Mouse (Mus musculus) testis, postnatal 10 days (tissue): ENCODE measurements around the gene Xpr1.
A peak's percentile ranks its signal among the peaks of the same experiment; 100 is the strongest.

Experiments used
- DNase-seq: peaks from one replicate; pipeline ENCODE4 v3.0.0; 2021; ENCODE audit warnings: low spot score

The Xpr1 gene

GRCm38 (mm10) chr1:155251596-155251995 is 165.6 kb downstream of the Xpr1 start:
- DNase-seq: peak; percentile 32

DNA sequence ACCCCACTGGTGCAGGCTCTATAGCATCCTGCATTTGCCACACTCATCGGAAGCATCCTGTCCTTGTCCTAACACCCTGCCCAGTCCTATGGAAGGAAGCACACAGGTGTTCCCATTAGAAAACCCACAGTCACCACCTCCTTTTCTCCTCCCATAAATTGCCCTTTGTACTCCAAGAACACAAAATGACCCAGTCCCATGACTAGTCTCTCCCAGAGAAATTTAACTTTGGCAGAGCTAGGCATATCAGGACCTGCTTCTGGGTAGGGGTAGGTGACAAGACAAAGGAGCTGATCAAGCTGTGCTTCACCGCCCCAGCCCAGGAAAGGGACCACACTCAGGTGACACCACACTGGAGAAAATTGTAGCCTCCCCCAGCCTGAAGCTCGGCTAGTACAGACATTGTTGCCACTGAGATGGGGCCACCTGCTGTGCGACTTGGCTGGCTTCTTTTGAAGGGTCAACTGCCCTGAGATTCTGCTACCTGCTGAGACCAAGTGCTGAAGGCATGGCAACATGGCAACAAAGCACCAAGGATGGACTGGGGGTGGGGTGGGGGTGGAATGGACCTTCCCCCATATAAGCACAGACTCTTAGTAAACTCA is 166.6 kb downstream of the Xpr1 start:
- DNase-seq: peak; percentile 35

- DNase-seq: peak; percentile 29
Measured at GRCm38 (mm10) chr1:155249896-155250295, 167.3 kb downstream of the Xpr1 start.

GRCm38 (mm10) chr1:155248041-155248440 is 169.2 kb downstream of the Xpr1 start:
- DNase-seq: peak; percentile 32

DNA sequence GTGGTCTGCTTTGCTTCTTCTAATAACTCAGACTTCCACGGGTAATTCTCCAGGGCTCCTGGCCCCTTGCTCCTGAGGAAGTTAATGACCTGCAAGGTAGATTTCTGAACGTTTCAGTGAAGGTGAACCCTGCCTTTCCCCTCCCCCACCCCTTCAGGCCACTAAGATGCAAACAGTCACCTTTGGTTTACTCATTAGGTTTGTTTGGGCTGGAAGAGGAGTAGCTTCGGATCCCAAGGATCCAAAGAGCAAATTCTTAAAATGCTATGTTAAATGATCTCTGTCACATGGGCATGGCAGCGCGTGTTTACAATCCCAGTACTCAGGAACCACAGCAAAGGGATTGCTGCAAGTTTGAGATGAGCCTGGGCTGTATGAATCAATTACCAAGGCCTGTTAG is 169.8 kb downstream of the Xpr1 start:
- DNase-seq: no peak

DNA sequence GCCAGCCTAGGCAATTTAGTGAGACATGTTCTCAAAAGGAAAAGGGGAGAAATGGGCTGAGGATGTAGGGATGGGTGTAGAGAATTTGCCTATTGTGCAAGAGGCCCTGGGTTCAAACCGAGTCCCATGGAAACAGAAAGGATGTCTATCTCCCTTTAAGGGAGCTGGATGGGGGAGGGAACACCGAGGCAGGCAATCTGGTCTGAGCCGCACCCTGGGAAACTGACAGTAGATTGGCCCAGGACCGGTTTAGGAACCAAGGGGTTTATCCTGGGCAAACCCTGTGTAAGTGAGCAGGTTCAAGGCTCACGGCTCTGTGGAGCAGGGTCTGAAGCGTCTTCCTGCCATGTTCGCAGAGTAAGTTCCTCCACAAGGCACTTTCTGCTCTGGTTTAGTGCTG is 171.7 kb downstream of the Xpr1 start:
- DNase-seq: peak; percentile 41

GRCm38 (mm10) chr1:155244771-155245211 is 172.4 kb downstream of the Xpr1 start:
- no peak for DNase-seq

DNA sequence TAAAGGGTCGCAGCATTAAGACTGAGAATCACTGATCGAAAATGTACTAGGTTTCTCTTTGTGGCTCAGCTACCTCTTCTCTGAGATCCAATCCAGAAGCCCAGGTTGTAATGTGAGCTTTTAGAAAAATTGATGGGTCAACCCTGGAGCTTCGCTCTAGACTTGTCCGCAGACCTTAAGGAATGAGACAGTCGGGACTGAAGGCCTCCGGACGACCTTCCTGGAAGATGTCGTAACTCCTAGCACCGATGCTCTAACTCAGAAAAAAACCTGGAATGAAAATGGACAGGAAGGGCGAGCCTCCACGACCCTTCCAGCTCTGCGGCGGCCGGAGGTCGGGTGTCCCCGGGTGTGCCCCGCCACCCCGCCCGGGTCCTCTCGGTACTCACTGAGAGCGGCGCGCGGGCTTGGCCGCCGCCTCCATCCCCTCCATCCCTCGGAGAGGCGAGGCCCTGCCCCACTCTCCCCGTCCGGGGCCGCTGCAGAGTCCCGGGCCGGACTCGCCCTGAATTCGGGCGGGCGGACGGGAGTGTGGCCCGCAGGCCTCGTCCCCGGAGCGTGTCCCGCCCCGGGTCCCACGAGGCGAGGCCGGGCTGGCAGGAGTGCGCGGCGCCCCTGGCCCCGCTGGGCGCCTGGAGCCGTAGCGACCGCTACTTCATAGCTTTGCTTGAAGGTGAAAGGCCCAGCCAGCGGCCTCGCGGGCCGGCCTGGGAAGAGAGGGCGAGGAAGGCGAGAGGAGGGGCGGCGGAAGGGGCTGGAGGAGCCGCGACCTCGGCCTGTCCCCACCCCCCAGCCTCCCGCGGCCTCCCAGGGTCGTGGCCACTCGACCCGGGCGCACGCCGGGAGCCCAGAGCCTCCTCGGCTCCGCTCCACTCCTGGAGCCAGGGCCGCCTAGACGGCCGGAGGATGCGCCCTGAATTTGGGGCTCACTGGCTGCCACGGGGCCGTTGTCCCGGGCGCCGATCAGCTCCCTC is 173.1 kb downstream of the Xpr1 start, which contains the start of gene BC034090:
TSS of gene BC034090 (minus strand) at position 648 of the 974 bp plus-strand sequence.
- peak; percentile 79 for DNase-seq

DNA sequence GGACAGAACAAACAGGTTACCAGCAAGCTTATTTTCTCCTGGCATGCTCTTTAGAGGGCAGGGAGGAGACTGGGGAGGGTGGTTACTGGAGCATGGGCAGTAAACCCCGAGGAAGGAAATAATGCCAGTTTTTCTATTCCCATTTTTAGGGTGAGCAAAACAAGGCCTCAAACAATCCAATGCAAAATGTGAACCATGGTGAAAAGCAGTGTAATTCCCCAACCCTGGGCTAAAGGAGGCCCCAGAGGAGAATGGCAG is 174.8 kb downstream of the Xpr1 start:
- DNase-seq: no peak

GRCm38 (mm10) chr1:155241701-155242487 is 175.3 kb downstream of the Xpr1 start:
- peak; percentile 57 for DNase-seq

DNA sequence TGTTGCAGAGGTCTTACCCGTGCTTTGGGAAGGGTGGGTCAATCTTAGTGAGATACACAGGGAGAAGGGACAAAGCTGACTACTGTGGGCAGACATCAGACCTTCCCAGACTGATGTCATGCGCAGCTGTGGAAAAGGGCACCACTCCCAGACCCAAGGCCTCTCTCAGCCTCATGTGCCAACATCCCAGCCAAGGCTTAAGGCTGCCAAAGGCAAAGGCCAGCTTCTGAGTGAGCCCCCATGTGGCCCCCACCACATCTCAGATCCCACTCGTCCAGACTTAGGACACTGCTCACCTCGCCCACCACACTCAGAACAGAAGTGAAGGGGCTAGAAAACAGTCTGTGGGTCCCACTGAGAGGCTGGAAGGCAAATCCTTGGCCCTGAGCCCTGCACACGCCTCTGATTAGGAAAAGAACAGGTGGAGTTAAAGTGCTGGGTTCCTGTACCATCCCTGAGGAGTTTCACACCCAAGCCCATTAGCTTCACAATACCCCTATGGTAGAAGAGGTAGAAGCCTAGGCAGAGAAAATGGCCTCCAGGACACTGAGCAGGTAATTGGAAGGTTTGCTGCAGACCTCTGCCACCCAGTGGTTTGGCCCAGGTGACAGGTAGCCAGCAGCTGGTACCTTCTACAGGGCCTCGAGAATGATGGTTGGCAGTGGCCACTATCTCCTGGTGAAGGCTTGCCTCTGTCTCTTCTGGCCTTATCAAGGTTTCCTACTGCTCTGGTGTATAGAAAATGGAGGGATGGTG is 177.1 kb downstream of the Xpr1 start:
- no peak for DNase-seq

DNA sequence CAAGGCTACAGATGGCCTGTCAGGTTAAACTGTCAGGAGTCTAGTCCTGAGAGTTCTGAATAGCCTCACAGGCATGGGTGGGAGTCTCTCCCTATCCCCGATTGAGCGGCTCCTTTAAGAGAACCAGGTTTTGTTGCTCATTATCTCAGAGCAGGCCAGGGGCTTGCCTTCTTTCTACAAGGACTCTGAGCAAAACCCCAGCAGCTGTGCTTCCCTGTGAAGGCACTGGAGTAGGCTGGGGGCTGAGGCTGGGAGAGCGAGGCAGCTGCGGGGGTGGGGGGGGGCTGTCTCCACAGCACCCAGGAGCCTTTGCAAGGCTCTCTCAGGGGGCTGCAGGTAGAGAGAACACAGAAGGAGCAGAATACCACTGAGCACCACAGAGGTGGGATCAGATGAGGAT is 178.0 kb downstream of the Xpr1 start:
- DNase-seq: no peak

GRCm38 (mm10) chr1:155238126-155238525 is 179.1 kb downstream of the Xpr1 start:
- no peak for DNase-seq

GRCm38 (mm10) chr1:155237390-155237789 is 179.8 kb downstream of the Xpr1 start:
- no peak for DNase-seq

- peak; percentile 49 for DNase-seq
Measured at GRCm38 (mm10) chr1:155236306-155237024, 180.8 kb downstream of the Xpr1 start.

GRCm38 (mm10) chr1:155235641-155236040 is 181.6 kb downstream of the Xpr1 start:
- DNase-seq: no peak

DNA sequence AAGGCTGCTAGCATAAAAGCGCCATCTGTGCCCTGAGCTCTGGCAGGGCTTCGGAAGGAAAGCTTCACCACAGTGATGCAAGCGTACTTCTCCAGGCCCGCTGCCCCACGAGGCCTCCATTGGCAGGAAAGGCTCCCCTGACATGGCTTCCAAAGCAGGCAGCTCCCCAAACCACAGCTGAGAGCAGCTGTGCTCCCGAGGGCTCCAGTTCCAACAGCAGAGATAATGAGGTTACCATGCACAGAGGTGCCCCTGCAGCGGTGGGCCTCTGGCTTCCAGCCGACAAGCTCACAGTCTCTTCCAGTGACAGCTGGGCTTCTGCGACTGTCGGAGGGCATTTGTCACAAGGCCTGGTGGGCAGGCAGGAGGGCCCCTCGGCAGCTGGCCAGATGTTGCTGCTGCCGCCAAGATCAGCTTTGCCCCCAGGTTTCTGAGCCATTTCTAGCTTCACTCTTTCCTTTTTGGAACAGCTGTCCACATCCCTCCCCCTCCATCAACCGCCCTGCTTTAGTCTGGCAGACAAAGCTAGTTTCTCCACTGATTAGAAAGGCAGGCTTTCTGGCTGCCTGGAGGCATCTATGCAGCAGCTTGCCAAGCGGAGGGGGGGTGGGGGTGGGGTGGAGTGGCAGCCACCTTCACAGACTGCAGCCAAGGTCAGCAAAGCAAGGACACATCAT is 183.1 kb downstream of the Xpr1 start:
- peak; percentile 77 for DNase-seq

- DNase-seq: no peak
Measured at GRCm38 (mm10) chr1:155233378-155233777, 183.8 kb downstream of the Xpr1 start.

- no peak for DNase-seq
Measured at GRCm38 (mm10) chr1:155232786-155233185, 184.4 kb downstream of the Xpr1 start.

DNA sequence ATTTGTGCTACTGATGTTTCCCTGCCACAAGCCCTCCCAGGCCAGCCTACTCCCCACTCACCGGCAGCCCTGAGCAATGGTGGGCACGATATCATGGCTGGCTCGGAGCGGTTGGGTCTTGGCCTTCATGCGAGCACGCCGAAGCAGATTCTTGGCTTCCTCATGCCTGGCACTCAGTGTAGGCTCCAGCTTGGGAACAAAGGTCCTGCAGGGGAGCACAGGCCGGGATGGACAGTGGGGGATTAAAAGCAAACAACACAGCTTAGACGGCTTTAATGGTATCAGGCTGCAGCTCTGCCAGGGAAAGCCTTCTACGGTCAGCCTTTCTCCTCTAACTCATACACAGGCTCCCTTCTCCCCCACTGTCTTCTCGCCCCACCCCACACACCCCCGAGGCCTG is 184.8 kb downstream of the Xpr1 start:
- no peak for DNase-seq
